Mouse (Mus musculus) granulocyte monocyte progenitor cell, adult 5-6 weeks (primary cell): Measurements from ENCODE around the gene Lrch4. TPM values are rescaled to one million over a fixed set of nuclear protein-coding genes. Genes with fewer than 3 reads are reported as not detected.
A peak's percentile ranks its signal among the peaks of the same experiment; 100 is the strongest.

Experiments
- ATAC-seq: replicated peaks from 2 replicates; pipeline ENCODE4 v1.8.0; 2016; ENCODE audit warnings: mild to moderate bottlenecking, moderate TSS enrichment, inconsistent platforms; ENCODE audit not compliant: poor library complexity, severe bottlenecking
- total RNA-seq, 2 experiments: library from RNA; stranded (forward) in 1 of 2; stranded (reverse) in 1 of 2; fragments of 200-712, 200-1000 nt in 1 of 2; fragments of >200 nt in 1 of 2; fragmentation: Nextera tagmentation in 1 of 2; gene quantifications; 2 replicates each; pipeline ENCODE4 v1.2.3; 2014 to 2017

Gene Lrch4
- total RNA-seq, 2 experiments from 2014 or later, result 42.2 to 57.4 TPM

DNA sequence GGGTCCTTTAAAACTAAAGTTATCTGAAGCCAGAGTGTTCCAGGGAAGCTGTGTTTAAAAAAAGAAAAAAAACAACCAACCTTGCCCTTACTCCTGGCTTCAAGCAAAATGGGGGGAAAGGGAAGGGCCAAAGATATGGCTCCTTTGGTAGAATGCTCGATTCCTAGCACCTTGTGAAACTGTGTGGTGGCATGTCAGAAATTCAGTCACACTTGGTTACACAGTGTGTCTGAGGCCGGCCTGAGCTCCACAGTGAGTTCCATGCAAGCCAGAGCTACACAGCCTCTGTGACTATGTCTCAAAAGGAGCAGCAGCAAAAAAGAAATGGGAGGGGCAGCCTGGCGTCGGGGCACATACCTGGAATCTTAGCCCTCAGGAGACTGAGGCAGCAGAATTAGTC lies 20.3 kb downstream of the Lrch4 start:
- ATAC-seq, result no peak

DNA sequence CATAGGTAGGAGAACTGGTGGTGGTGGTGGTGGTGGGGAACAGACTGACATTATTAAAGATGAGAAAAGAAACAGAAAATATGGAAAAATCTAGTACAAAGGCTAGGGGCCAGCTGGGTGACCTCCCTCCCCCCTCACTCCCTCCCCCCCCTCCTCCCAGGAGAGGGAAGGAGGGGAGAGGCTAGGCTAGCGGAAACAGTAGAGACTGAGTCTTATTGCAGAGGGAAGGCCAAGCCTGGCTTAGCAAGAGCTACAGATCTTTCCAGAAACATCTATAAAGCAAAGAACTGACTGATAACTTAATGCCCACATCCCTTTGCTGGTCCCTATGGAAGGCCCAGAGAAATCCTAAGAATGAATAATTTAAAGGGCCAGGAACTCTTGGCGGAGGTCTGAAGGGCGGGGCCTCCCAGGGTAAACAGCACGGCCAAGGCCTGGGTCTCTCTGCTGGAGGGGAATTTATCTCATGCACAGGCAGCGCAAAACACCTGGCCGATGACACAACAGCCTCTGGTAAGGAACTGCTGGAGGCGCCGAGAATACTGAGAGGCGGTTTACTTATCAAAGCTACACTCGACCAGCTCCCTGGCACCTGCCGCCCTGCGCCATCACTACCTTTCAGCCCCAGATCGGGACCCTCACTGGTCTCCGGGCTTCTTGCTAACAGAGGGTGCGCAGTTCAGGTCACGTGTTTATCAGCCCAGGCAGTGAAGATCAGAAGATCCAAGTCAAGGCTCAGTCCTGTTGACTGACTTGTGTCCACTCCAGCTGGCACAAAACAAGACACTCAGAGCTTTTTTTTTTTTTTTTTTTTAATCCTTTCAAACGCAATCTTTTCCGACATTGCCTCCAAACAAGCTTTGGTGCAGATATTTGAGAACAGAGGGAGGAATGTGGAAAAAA lies 21.0 kb downstream of the Lrch4 start:
- ATAC-seq, result no peak

GRCm38 (mm10) chr5:137652474-137652873 lies 23.6 kb downstream of the Lrch4 start:
- peak; percentile 38; the same call in 1 of the 2 replicates for ATAC-seq

- ATAC-seq, result no peak
Observed at GRCm38 (mm10) chr5:137653366-137653765, 24.4 kb downstream of the Lrch4 start.

- peak; percentile 52 for ATAC-seq
Observed at GRCm38 (mm10) chr5:137654746-137655145, 25.8 kb downstream of the Lrch4 start.

- ATAC-seq, result peak; percentile 50
Observed at GRCm38 (mm10) chr5:137656977-137657376, 28.1 kb downstream of the Lrch4 start.

- ATAC-seq, result no peak
Observed at GRCm38 (mm10) chr5:137660064-137660688, 31.3 kb downstream of the Lrch4 start.

- ATAC-seq, result no peak
Observed at GRCm38 (mm10) chr5:137663057-137663456, 34.1 kb downstream of the Lrch4 start.

DNA sequence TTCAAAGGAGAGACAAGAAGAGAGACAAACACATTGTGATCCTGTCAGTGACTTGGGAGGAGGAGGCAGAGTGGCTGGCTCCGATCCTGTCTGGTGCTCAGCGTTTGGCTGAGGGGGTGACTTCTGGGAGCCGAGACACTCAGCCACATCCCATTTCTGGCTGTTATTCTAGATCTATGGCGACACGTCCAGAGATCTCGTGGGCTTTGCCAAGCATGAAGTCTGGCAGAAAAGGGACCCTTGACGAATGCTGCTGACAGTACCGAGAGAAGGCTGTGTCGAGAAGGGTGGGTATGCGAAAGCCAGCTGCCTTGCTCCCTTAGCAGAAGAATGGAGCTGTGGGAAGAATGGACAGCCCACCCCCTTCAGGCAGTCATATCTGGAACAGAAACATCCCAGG lies 40.0 kb downstream of the Lrch4 start:
- no peak for ATAC-seq

DNA sequence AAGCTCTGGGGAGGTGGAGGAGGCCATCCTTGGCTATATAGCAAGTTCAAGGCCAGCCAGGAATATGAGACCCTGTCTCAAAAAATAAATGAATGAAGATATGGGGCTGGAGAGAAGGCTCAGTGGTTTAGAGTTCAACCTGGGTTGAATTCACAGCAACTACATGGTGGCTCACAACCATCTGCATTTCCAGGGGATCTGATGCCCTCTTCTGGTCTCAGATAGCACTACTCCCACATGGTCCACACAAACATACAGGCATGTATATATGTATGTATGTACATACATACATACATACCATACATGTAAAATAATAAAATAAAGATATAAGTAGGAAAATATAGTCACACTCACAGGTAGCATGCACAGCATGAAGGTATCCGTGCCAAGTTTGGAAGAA lies 41.3 kb downstream of the Lrch4 start:
- ATAC-seq, result no peak

DNA sequence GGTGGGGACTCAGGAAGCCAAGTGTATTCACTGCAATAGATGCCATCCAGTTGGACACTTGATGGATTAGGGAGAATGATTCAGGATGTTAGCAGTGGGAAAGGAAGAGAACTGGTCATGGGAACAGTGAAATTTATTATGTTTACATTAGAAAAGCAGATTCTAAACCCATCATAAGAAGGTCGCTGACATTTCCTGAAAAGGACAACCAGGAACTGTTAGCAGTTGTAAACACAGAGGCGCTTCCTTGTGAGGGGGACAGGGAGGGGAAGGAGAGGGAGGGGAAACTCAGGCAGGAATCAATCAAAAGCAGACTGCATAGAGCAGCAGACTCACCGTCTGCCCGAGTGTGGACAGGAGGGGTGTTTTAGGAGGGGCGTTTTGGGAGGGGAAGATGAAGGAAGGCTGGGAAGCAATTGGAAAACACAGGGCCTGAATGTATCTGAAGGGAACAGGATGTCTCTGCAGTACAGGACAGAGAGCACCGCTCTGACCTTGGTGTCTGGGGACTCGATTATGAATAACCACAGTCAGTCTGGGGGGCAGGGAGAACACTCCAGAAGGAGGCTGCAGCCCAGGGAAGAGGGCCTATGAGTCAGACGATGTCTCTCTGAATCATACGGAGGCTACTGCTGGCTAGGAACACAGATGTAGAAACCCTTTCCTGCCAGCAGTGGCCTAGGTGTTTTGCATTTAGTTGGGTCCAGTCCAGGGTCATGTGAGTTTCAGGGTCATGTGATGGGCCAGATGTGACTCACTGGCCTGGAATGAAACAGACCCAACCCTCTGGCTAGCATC lies 42.7 kb downstream of the Lrch4 start:
- ATAC-seq, result peak; percentile 92

GRCm38 (mm10) chr5:137672361-137672760 lies 43.4 kb downstream of the Lrch4 start:
- ATAC-seq, result no peak

GRCm38 (mm10) chr5:137673015-137673414 lies 44.1 kb downstream of the Lrch4 start:
- ATAC-seq, result no peak

DNA sequence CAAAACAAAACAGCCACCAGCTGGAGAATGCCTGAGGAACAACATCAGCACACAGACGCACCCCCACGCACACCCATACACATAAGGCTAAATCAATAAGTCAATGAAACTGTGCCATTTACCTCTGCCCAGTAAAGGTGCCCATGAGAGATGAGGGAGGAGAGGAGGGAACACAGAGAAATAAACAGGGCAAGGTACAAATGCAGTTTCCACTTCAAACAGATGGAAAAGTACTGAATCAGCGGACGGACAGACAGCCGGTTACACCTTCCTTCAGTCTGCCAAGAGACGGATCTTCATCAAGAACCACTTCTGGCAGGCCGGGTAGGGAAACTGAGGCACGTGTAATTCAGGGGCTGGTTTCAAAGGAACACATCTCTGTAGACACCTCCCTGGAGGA lies 45.9 kb downstream of the Lrch4 start:
- no peak for ATAC-seq

GRCm38 (mm10) chr5:137677859-137678258 lies 48.9 kb downstream of the Lrch4 start:
- no peak for ATAC-seq

DNA sequence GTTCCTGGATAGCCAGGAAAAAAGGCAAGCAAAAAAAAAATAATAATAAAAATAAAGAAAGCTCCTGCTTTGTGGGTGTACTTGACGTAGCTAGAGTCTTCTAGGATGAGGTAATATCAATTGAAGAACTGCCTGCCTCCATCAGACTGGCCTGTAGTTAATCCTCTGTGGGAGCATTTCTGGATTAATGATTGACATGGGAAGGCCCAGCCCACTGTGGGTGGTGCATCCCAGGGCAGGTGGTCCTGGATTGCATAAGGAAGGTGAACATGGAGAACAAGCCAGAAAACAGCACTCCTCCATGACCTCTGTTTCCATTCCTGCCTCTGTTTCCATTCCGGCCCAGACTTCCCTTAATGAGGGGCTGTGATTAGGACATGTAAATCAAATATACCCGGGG lies 49.8 kb downstream of the Lrch4 start:
- no peak for ATAC-seq

- no peak for ATAC-seq
Observed at GRCm38 (mm10) chr5:137679726-137680125, 50.8 kb downstream of the Lrch4 start.

GRCm38 (mm10) chr5:137682526-137682925 lies 53.6 kb downstream of the Lrch4 start:
- no peak for ATAC-seq

DNA sequence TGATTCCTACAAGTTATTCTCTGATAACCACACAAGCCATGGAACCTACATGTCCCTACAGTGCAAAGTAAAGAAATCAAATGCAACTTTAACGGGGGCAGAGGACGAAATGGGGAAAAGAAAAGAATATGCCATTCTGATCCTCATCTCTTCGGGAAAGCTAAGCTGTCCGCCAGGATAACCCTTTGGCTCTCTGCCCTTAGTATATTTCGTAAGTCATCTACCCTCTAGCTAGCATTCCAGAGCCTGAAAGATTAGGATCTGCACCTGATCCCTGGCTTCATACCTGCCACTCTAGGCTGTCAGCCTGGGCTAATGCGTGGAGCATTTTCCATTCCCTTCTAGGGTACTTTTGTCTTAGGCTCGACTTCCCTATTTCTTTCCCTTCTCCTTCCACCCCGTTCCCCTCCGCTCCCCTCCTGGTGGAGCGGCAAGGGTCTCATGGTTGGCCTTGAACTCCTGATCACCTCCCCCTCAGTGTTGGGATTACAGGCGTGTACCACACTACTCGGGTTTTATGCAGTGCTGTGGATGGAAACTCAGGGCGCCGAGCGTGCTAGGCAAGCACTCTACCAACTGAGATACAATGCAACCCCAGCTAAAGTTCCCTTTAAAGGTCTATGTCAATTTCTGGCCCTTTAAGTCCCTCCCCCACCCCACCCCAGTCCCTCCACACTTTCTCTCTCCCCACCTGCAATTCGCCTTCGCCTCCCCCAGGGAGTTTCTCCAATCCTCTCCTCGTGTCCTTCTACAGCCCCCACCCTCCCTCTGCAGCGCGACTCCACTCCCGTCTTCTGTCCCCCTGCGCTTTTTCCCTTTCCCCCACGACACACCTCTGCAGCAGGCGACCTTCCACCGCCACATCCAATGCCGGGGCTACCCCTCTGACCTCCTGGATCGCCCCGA lies 54.7 kb downstream of the Lrch4 start:
- ATAC-seq, result no peak
